Mouse (Mus musculus) kidney, adult 2 months (tissue): ENCODE measurements around the gene Prkg2.

Experiments
- CTCF ChIP-seq: fragments of 200-500 bp; conservative IDR thresholded peaks from 2 replicates; pipeline ENCODE4 v1.5.1; 2011; ENCODE audit warnings: low read depth, mild to moderate bottlenecking, control low read depth, low read length, moderate library complexity, mixed read lengths; ENCODE audit not compliant: insufficient read depth, insufficient read length
- POLR2A ChIP-seq: fragments of 200-500 bp; IDR thresholded peaks from one replicate; pipeline ENCODE4 v1.6.1; 2011; ENCODE audit warnings: low read depth, low read length, control low read depth

- TF ChIP-seq POLR2A (no peak), CTCF (no peak)
Measured at GRCm38 (mm10) chr5:98897946-98898345, 139.2 kb downstream of the Prkg2 start.
